In genomic region chr8:71468916-71469315, GRCm38 (mm10) we compare ENCODE assay signal across 8 mouse cellular contexts. TPM values are rescaled to one million over a fixed set of nuclear protein-coding genes. Genes with fewer than 3 reads are reported as not detected.
DNase-seq lines count a peak whose midpoint lies in the region; ATAC-seq and TF ChIP-seq lines count a peak whose summit lies in the region.

Gene Dda1 (plus strand): TSS chr8:71469199.

- H3K36me3 ChIP-seq in embryonic facial prominence, embryonic 15.5 days: peaks cover 29% of the 10 kb centered on the region
- H3K36me3 ChIP-seq in limb, embryonic 14.5 days (ENCODE audit: control insufficient read depth, insufficient read depth, low read length): peaks cover 29% of the 10 kb centered on the region
- H3K36me3 ChIP-seq in midbrain, postnatal 0 days (ENCODE audit: insufficient read depth, low read length): peaks cover 25% of the 10 kb centered on the region

- H3K4me1 ChIP-seq in bone marrow, adult 2 months (ENCODE audit: control insufficient read depth, insufficient read depth, low read length): peaks cover 1% of the 10 kb centered on the region; the same call in 1 of the 2 replicates
- peaks cover 31% of the 10 kb centered on the region for H3K4me1 ChIP-seq in embryonic facial prominence, embryonic 15.5 days
- H3K4me1 ChIP-seq in limb, embryonic 14.5 days (ENCODE audit: control insufficient read depth, insufficient read depth, low read length): peaks cover 12% of the 10 kb centered on the region
- H3K4me1 ChIP-seq in midbrain, postnatal 0 days (ENCODE audit: insufficient read depth, low read length): no peaks in the 10 kb centered on the region; the same call in 1 of the 2 replicates

- TF ChIP-seq CTCF in bone marrow, adult 2 months (IDR thresholded peaks at IDR 0.05; ENCODE audit: control insufficient read depth, insufficient read depth, low read length): 0 out of 2 replicates have a peak, but pooled peaks have one; percentile 4
- no peak; the same call in 1 of the 2 replicates for TF ChIP-seq CTCF in midbrain, postnatal 0 days (IDR thresholded peaks at IDR 0.05)

- no peaks in the 10 kb centered on the region for H3K27me3 ChIP-seq in embryonic facial prominence, embryonic 15.5 days
- no peaks in the 10 kb centered on the region for H3K27me3 ChIP-seq in limb, embryonic 14.5 days (ENCODE audit: control insufficient read depth, insufficient read depth, low read length)
- no peaks in the 10 kb centered on the region for H3K27me3 ChIP-seq in midbrain, postnatal 0 days (ENCODE audit: insufficient read depth, low read length)

- ATAC-seq in embryonic facial prominence, embryonic 15.5 days (ENCODE audit: insufficient number of reproducible peaks, low FRiP score, low TSS enrichment, low read depth): peak; percentile 89
- ATAC-seq in limb, embryonic 14.5 days (ENCODE audit: low FRiP score, low read depth): peak; percentile 91
- ATAC-seq in midbrain, postnatal 0 days (ENCODE audit: low FRiP score): peak; percentile 91

- no peaks in the 10 kb centered on the region for H3K9me3 ChIP-seq in embryonic facial prominence, embryonic 15.5 days (replicated peaks)
- H3K9me3 ChIP-seq in limb, embryonic 14.5 days (ENCODE audit: control insufficient read depth, low read length): no peaks in the 10 kb centered on the region
- no peaks in the 10 kb centered on the region for H3K9me3 ChIP-seq in midbrain, postnatal 0 days (ENCODE audit: low read length)

- H3K4me2 ChIP-seq in embryonic facial prominence, embryonic 15.5 days (replicated peaks): peak within 1 kb of the TSS; percentile 86
- peak within 1 kb of the TSS; percentile 92 for H3K4me2 ChIP-seq in limb, embryonic 14.5 days (replicated peaks; ENCODE audit: low read depth, low read length, severe bottlenecking)
- H3K4me2 ChIP-seq in midbrain, postnatal 0 days (ENCODE audit: low read depth, low read length, poor library complexity, severe bottlenecking): peak within 1 kb of the TSS; percentile 55

- peak within 1 kb of the TSS; percentile 31; the same call in 1 of the 2 replicates for H3K27ac ChIP-seq in bone marrow, adult 2 months (ENCODE audit: control insufficient read depth, insufficient read depth, low read depth, low read length, poor library complexity)
- peak within 1 kb of the TSS; percentile 61 for H3K27ac ChIP-seq in embryonic facial prominence, embryonic 15.5 days (replicated peaks)
- H3K27ac ChIP-seq in limb, embryonic 14.5 days (replicated peaks; ENCODE audit: low read depth, low read length): no peak within 1 kb of the TSS; the same call in 1 of the 2 replicates
- H3K27ac ChIP-seq in midbrain, postnatal 0 days (ENCODE audit: low read depth, low read length): peak within 1 kb of the TSS; percentile 82

- H3K9ac ChIP-seq in embryonic facial prominence, embryonic 15.5 days: peak within 1 kb of the TSS; percentile 51
- H3K9ac ChIP-seq in limb, embryonic 14.5 days (ENCODE audit: low read depth, low read length, severe bottlenecking): peak within 1 kb of the TSS; percentile 69
- peak within 1 kb of the TSS; percentile 70 for H3K9ac ChIP-seq in midbrain, postnatal 0 days (replicated peaks; ENCODE audit: low read length, poor library complexity, severe bottlenecking)

- under 1% methylated on average over 52 of the region's 52 CpGs for WGBS in bone marrow, adult 2 months
- WGBS in embryonic facial prominence, embryonic 15.5 days: under 1% methylated on average over 40 of the region's 52 CpGs
- 1% methylated on average over 18 of the region's 52 CpGs for WGBS in limb, embryonic 14.5 days
- 2% methylated on average over 36 of the region's 52 CpGs for WGBS in midbrain, postnatal 0 days

- TF ChIP-seq POLR2A in bone marrow, adult 2 months (IDR thresholded peaks at IDR 0.05; ENCODE audit: borderline replicate concordance, control insufficient read depth, low read depth, low read length): peak; percentile 43; the same call in 1 of the 2 replicates
- no peak for TF ChIP-seq POLR2A in limb, embryonic 14.5 days (IDR thresholded peaks at IDR 0.05; ENCODE audit: borderline replicate concordance, extremely low read depth, insufficient read depth, insufficient read length)

- DNase-seq in 416B (ENCODE audit: low read depth): peak; percentile 99
- DNase-seq in heart, adult 8-10 months (ENCODE audit: low spot score): peak; percentile 98
- DNase-seq in kidney, adult 9 months: peak; percentile 99
- peak; percentile 98 for DNase-seq in limb, embryonic 14.5 days (ENCODE audit: low spot score)
- DNase-seq in midbrain, postnatal 0 days (ENCODE audit: low spot score): peak; percentile 100
- peak; percentile 91 to 92 for DNase-seq in spleen, postnatal 14 days (ENCODE audit: low spot score in 2 of 2)

- peak within 1 kb of the TSS; percentile 81 for H3K4me3 ChIP-seq in bone marrow, adult 2 months (replicated peaks; ENCODE audit: control insufficient read depth, low read depth, low read length)
- H3K4me3 ChIP-seq in embryonic facial prominence, embryonic 15.5 days (replicated peaks): peak within 1 kb of the TSS; percentile 83
- peak within 1 kb of the TSS; percentile 79 for H3K4me3 ChIP-seq in limb, embryonic 14.5 days (replicated peaks; ENCODE audit: low read length)
- H3K4me3 ChIP-seq in midbrain, postnatal 0 days (ENCODE audit: low read depth, low read length): peak within 1 kb of the TSS; percentile 65

RNA-seq across cellular contexts. Expression of gene Dda1, which starts in this region (rescaled TPM):
- polyA plus RNA-seq in bone marrow, adult 2 months (2011; ENCODE audit: insufficient read depth, insufficient read length, low replicate concordance, missing spikeins): 17.1 and 18.8 TPM in 2 replicates
- 105 and 112 TPM in 2 replicates for polyA plus RNA-seq in embryonic facial prominence, embryonic 15.5 days (2015; fragmentation: Nextera tagmentation; extraction: Ambion mirVana)
- 10 to 100 TPM; 31.0 to 37.7 (median 33.8) TPM for total RNA-seq in heart, adult 8-10 months (2022)
- 101 and 127 TPM in 2 replicates for polyA plus RNA-seq in limb, embryonic 14.5 days (2012; rRNA removed)
- 94.6 and 99.6 TPM in 2 replicates for polyA plus RNA-seq in limb, embryonic 14.5 days (2014; fragmentation: Nextera tagmentation; extraction: Ambion mirVana)
- total RNA-seq in midbrain, postnatal 0 days (2014; rRNA removed): 187 and 211 TPM in 2 replicates
- polyA plus RNA-seq in midbrain, postnatal 0 days (2015; fragmentation: Nextera tagmentation; extraction: Ambion mirVana): 267 and 269 TPM in 2 replicates
